Mouse (Mus musculus): ENCODE data around the gene Tll2. TPM values are rescaled to one million over a fixed set of nuclear protein-coding genes. Genes with fewer than 3 reads are reported as not detected.

Gene Tll2
- total RNA-seq, 2 experiments from 2014 or later, result 0.11 to 0.53 TPM

GRCm38 (mm10) chr19:41089833-41090232 lies 116.8 kb downstream of the Tll2 start:
- DNase-seq (ENCODE audit: low spot score in 2 of 2), result no peak

- DNase-seq (ENCODE audit: low spot score in 2 of 2), result no peak
Observed at GRCm38 (mm10) chr19:41088491-41088890, 118.1 kb downstream of the Tll2 start.

GRCm38 (mm10) chr19:41087901-41088300 lies 118.7 kb downstream of the Tll2 start:
- DNase-seq (ENCODE audit: low spot score in 2 of 2), result no peak

GRCm38 (mm10) chr19:41086700-41087099 lies 119.9 kb downstream of the Tll2 start:
- peak in 1 of 2 experiments; percentile 45 for DNase-seq (ENCODE audit: low spot score in 2 of 2)

GRCm38 (mm10) chr19:41086289-41086688 lies 120.3 kb downstream of the Tll2 start:
- DNase-seq (ENCODE audit: low spot score in 2 of 2), result no peak

GRCm38 (mm10) chr19:41083646-41084045 lies 123.0 kb downstream of the Tll2 start:
- DNase-seq (ENCODE audit: low spot score in 2 of 2), result no peak

- DNase-seq (ENCODE audit: low spot score in 2 of 2), result no peak
Observed at GRCm38 (mm10) chr19:41081589-41081988, 125.0 kb downstream of the Tll2 start.

- DNase-seq (ENCODE audit: low spot score in 2 of 2), result no peak
Observed at GRCm38 (mm10) chr19:41076906-41077305, 129.7 kb downstream of the Tll2 start, which contains the start of gene Opalin. Opalin (minus strand) TSS chr19:41077113.

- DNase-seq (ENCODE audit: low spot score in 2 of 2), result no peak
Observed at GRCm38 (mm10) chr19:41073746-41074455, 132.7 kb downstream of the Tll2 start.

- DNase-seq (ENCODE audit: low spot score in 2 of 2), result peak; percentile 68 to 82
Observed at GRCm38 (mm10) chr19:41071500-41071899, 135.1 kb downstream of the Tll2 start.

- DNase-seq (ENCODE audit: low spot score in 2 of 2), result no peak
Observed at GRCm38 (mm10) chr19:41054702-41055101, 151.9 kb downstream of the Tll2 start.

- no peak for DNase-seq (ENCODE audit: low spot score in 2 of 2)
Observed at GRCm38 (mm10) chr19:41053530-41053929, 153.1 kb downstream of the Tll2 start.

GRCm38 (mm10) chr19:41052247-41052646 lies 154.4 kb downstream of the Tll2 start:
- DNase-seq (ENCODE audit: low spot score in 2 of 2), result no peak

- DNase-seq (ENCODE audit: low spot score in 2 of 2), result no peak
Observed at GRCm38 (mm10) chr19:41051714-41052113, 154.9 kb downstream of the Tll2 start.

GRCm38 (mm10) chr19:41048187-41048559 lies 158.5 kb downstream of the Tll2 start:
- DNase-seq (ENCODE audit: low spot score in 2 of 2), result no peak

GRCm38 (mm10) chr19:41047437-41048186 lies 159.0 kb downstream of the Tll2 start:
- DNase-seq (ENCODE audit: low spot score in 2 of 2), result no peak

GRCm38 (mm10) chr19:41045091-41045770 lies 161.4 kb downstream of the Tll2 start:
- no peak for DNase-seq (ENCODE audit: low spot score in 2 of 2)

GRCm38 (mm10) chr19:41039110-41039509 lies 167.5 kb downstream of the Tll2 start:
- no peak for DNase-seq (ENCODE audit: low spot score in 2 of 2)

GRCm38 (mm10) chr19:41035809-41036551 lies 170.7 kb downstream of the Tll2 start:
- no peak for DNase-seq (ENCODE audit: low spot score in 2 of 2)
